ENCODE assay signal across 19 mouse cellular contexts in the genomic region with DNA sequence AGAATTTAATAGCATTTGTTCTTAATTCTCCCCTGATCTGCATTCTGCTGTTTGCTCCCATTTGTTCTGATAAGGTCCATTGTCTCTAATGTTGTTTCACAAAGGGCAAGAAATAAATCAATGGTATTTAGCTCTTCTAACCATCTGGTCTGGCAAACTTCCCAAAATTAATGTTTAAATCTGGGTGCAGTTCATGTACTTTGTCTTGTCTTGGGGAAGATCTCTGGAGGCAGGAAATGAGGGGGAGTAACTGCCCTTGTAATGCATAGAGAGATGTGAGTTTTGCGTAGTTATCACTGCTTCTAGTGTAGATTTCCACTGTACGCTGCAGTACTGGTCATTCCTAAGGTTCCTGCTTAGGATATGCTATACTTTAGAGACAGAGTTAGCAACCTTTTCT.
A peak's percentile ranks its signal among the peaks of the same experiment; 100 is the strongest.
DNase-seq lines count a peak whose midpoint lies in the region; ATAC-seq and TF ChIP-seq lines count a peak whose summit lies in the region.
"Had no signal": no experiment of that assay in that cellular context is flagged by ENCODE, and none has a peak within 500 bp of the region (broad histone marks: within the 10 kb centered on the region; RNA-seq: fewer than 3 reads in every experiment).

No protein-coding gene starts in this region.

- H3K36me3 ChIP-seq in kidney, embryonic 16.5 days (ENCODE audit: insufficient read depth, low read length): no peaks in the 10 kb centered on the region
- no peaks in the 10 kb centered on the region for H3K36me3 ChIP-seq in lung, postnatal 0 days (ENCODE audit: insufficient read depth, low read length)
- no peaks in the 10 kb centered on the region for H3K36me3 ChIP-seq in intestine, embryonic 16.5 days (ENCODE audit: control insufficient read depth, insufficient read depth, low read length)
- H3K36me3 ChIP-seq: embryonic facial prominence, embryonic 10.5 days; heart, embryonic 13.5 days had no signal

- H3K27me3 ChIP-seq in kidney, embryonic 16.5 days (ENCODE audit: insufficient read depth, low read length): no peaks in the 10 kb centered on the region
- H3K27me3 ChIP-seq in lung, postnatal 0 days (replicated peaks; ENCODE audit: insufficient read depth, low read length): no peaks in the 10 kb centered on the region
- H3K27me3 ChIP-seq in intestine, embryonic 16.5 days (replicated peaks; ENCODE audit: control insufficient read depth, insufficient read depth, low read length): no peaks in the 10 kb centered on the region
- H3K27me3 ChIP-seq: heart, embryonic 13.5 days had no signal

- peaks cover 4% of the 10 kb centered on the region; the same call in 1 of the 2 replicates for H3K4me1 ChIP-seq in kidney, embryonic 16.5 days (ENCODE audit: insufficient read depth, low read length)
- H3K4me1 ChIP-seq in lung, postnatal 0 days (ENCODE audit: insufficient read depth, low read depth, low read length): 0 out of 2 replicates have a peak, but pooled peaks cover 6% of the 10 kb centered on the region
- peaks cover 11% of the 10 kb centered on the region for H3K4me1 ChIP-seq in lung, adult 2 months (ENCODE audit: control insufficient read depth, insufficient read depth, low read length)
- H3K4me1 ChIP-seq in intestine, embryonic 16.5 days (ENCODE audit: control insufficient read depth, insufficient read depth, low read length): 0 out of 2 replicates have a peak, but pooled peaks cover 3% of the 10 kb centered on the region
- H3K4me1 ChIP-seq: heart, embryonic 13.5 days had no signal

- TF ChIP-seq POLR2A in lung, adult 2 months (IDR thresholded peaks at IDR 0.05; ENCODE audit: borderline replicate concordance, extremely low read depth, low read depth, low read length): no peak

- H3K9ac ChIP-seq in kidney, embryonic 16.5 days (replicated peaks; ENCODE audit: low read length): no peak overlapping the region
- H3K9ac ChIP-seq in lung, postnatal 0 days (replicated peaks; ENCODE audit: low read depth): no peak overlapping the region
- no peak overlapping the region for H3K9ac ChIP-seq in intestine, embryonic 16.5 days (ENCODE audit: low read depth, low read length)
- H3K9ac ChIP-seq: heart, embryonic 13.5 days had no signal

- 57% methylated on average over 2 of the region's 2 CpGs for WGBS in kidney, embryonic 16.5 days
- WGBS in lung, postnatal 0 days: 43% methylated on average over 2 of the region's 2 CpGs
- WGBS in lung, adult 2 months: 46% methylated on average over 2 of the region's 2 CpGs
- 60% methylated on average over 2 of the region's 2 CpGs for WGBS in intestine, embryonic 16.5 days

- no peak for TF ChIP-seq CTCF in lung, postnatal 0 days (IDR thresholded peaks at IDR 0.05)
- no peak for TF ChIP-seq CTCF in lung, adult 2 months (IDR thresholded peaks at IDR 0.05; ENCODE audit: insufficient read depth, low read length)

- DNase-seq in kidney, postnatal 36 days: no peak
- peak; percentile 41 for DNase-seq in lung, postnatal 0 days (ENCODE audit: low spot score)
- DNase-seq in lung, adult 2 months: no peak
- DNase-seq in MN1 (ENCODE audit: low spot score): peak; percentile 73
- DNase-seq in c-Kit-positive CD71-positive TER-119-positive erythroid progenitor cells, embryonic 14.5 days (ENCODE audit: low spot score): no peak
- DNase-seq: adrenal gland, postnatal 36 days; cerebellum, adult 11-12 months; cerebellum, postnatal 10 days; gastrocnemius, postnatal 36 days; heart, adult 2 months; heart, postnatal 14 days; kidney, adult 2 months; left cerebral cortex, postnatal 4 days had no signal

- no peak overlapping the region for H3K4me2 ChIP-seq in kidney, embryonic 16.5 days (replicated peaks; ENCODE audit: low read depth, low read length)
- H3K4me2 ChIP-seq in lung, postnatal 0 days (replicated peaks; ENCODE audit: low read depth, low read length): no peak overlapping the region
- no peak overlapping the region for H3K4me2 ChIP-seq in intestine, embryonic 16.5 days (ENCODE audit: low read depth, low read length)
- H3K4me2 ChIP-seq: heart, embryonic 13.5 days; midbrain, embryonic 11.5 days had no signal

- peak; percentile 65 for ATAC-seq in kidney, embryonic 16.5 days (ENCODE audit: low FRiP score, low TSS enrichment)
- peak; percentile 42; the same call in 1 of the 2 replicates for ATAC-seq in lung, postnatal 0 days
- peak; percentile 70 for ATAC-seq in intestine, embryonic 16.5 days
- ATAC-seq: hindbrain, postnatal 0 days had no signal

- H3K27ac ChIP-seq in kidney, embryonic 16.5 days (ENCODE audit: low read length): peak overlapping the region; percentile 58; the same call in 1 of the 2 replicates
- H3K27ac ChIP-seq in lung, postnatal 0 days (ENCODE audit: low read length): no peak overlapping the region
- H3K27ac ChIP-seq in intestine, embryonic 16.5 days (ENCODE audit: low read length): peak overlapping the region; percentile 7; the same call in 1 of the 2 replicates
- H3K27ac ChIP-seq: embryonic facial prominence, embryonic 10.5 days; heart, adult 2 months; heart, embryonic 13.5 days; hindbrain, postnatal 0 days had no signal

- TF ChIP-seq EP300 in lung, postnatal 0 days (IDR thresholded peaks at IDR 0.05): peak; percentile 41; the same call in 1 of the 2 replicates

- no peak overlapping the region for H3K4me3 ChIP-seq in kidney, embryonic 16.5 days (ENCODE audit: low read length)
- H3K4me3 ChIP-seq in lung, postnatal 0 days (ENCODE audit: low read depth, low read length): no peak overlapping the region
- H3K4me3 ChIP-seq in lung, adult 2 months (replicated peaks; ENCODE audit: extremely low read depth, low read depth, low read length): no peak overlapping the region
- no peak overlapping the region for H3K4me3 ChIP-seq in intestine, embryonic 16.5 days (ENCODE audit: low read length)
- H3K4me3 ChIP-seq: embryonic facial prominence, embryonic 10.5 days; heart, adult 2 months; heart, embryonic 13.5 days had no signal

- no peaks in the 10 kb centered on the region for H3K9me3 ChIP-seq in kidney, embryonic 16.5 days (ENCODE audit: low read length)
- H3K9me3 ChIP-seq in lung, postnatal 0 days (ENCODE audit: low read length): no peaks in the 10 kb centered on the region
- H3K9me3 ChIP-seq in intestine, embryonic 16.5 days (ENCODE audit: control insufficient read depth, low read length): no peaks in the 10 kb centered on the region
- H3K9me3 ChIP-seq: embryonic facial prominence, embryonic 10.5 days; heart, embryonic 13.5 days had no signal

Comparison
In these comparisons a context has a peak if more than half of its experiments do, and no peak if none do; other contexts are left out.
1. DNase-seq: peak in lung, postnatal 0 days (single experiment) and MN1 (single experiment); none in kidney, postnatal 36 days (0 of 2), lung, adult 2 months (single experiment) and c-Kit-positive CD71-positive TER-119-positive erythroid progenitor cells, embryonic 14.5 days (single experiment).
2. Peak in every context shown above with its lines, with median percentiles within 50 percentile points of each other: ATAC-seq.